Mouse (Mus musculus): ENCODE data around the gene Gm11213.

The Gm11213 gene

GRCm38 (mm10) chr4:63622378-63622835 is 17.3 kb upstream of the Gm11213 start, which contains the start of gene Tex48:
Gene Tex48 (minus strand): TSS chr4:63622428.
- Histone ChIP-seq H3K4me1 (replicated peaks; ENCODE audit: low read depth, low read length) (no peaks in the 10 kb centered on the region), H3K4me3 (replicated peaks; ENCODE audit: low read length) (no peak within 1 kb of the TSS), H3K9me3 (ENCODE audit: low read length) (no peaks in the 10 kb centered on the region), H3K36me3 (ENCODE audit: insufficient read depth, low read length) (no peaks in the 10 kb centered on the region), H3K27me3 (ENCODE audit: insufficient read depth, low read length) (no peaks in the 10 kb centered on the region)
- no peak for TF ChIP-seq POU5F1 (IDR thresholded peaks at IDR 0.05; ENCODE audit: borderline replicate concordance, low read length)
- TF ChIP-seq CTCF (conservative IDR thresholded peaks at IDR 0.05; ENCODE audit: low read length) = peak; percentile 45
- TF ChIP-seq NANOG (IDR thresholded peaks at IDR 0.05; ENCODE audit: borderline replicate concordance, low read length) = no peak

GRCm38 (mm10) chr4:63621861-63622260 is 16.8 kb upstream of the Gm11213 start:
- H3K4me1 ChIP-seq (replicated peaks; ENCODE audit: low read depth, low read length) = no peaks in the 10 kb centered on the region
- no peaks in the 10 kb centered on the region for H3K36me3 ChIP-seq (ENCODE audit: insufficient read depth, low read length)
- H3K4me3 ChIP-seq (replicated peaks; ENCODE audit: low read length) = no peak overlapping the region
- no peaks in the 10 kb centered on the region for H3K27me3 ChIP-seq (ENCODE audit: insufficient read depth, low read length)
- no peaks in the 10 kb centered on the region for H3K9me3 ChIP-seq (ENCODE audit: low read length)
- TF ChIP-seq CTCF (conservative IDR thresholded peaks at IDR 0.05; ENCODE audit: low read length) (no peak), POU5F1 (IDR thresholded peaks at IDR 0.05; ENCODE audit: borderline replicate concordance, low read length) (no peak), NANOG (IDR thresholded peaks at IDR 0.05; ENCODE audit: borderline replicate concordance, low read length) (no peak)

GRCm38 (mm10) chr4:63608391-63608790 is 3.3 kb upstream of the Gm11213 start:
- no peaks in the 10 kb centered on the region for H3K27me3 ChIP-seq (ENCODE audit: insufficient read depth, low read length)
- no peaks in the 10 kb centered on the region for H3K9me3 ChIP-seq (ENCODE audit: low read length)
- no peak overlapping the region for H3K4me3 ChIP-seq (replicated peaks; ENCODE audit: low read length)
- H3K36me3 ChIP-seq (ENCODE audit: insufficient read depth, low read length) = no peaks in the 10 kb centered on the region
- no peak for TF ChIP-seq CTCF (conservative IDR thresholded peaks at IDR 0.05; ENCODE audit: low read length)
- TF ChIP-seq POU5F1 (IDR thresholded peaks at IDR 0.05; ENCODE audit: borderline replicate concordance, low read length) = no peak
- TF ChIP-seq NANOG (IDR thresholded peaks at IDR 0.05; ENCODE audit: borderline replicate concordance, low read length) = no peak
- H3K4me1 ChIP-seq (replicated peaks; ENCODE audit: low read depth, low read length) = no peaks in the 10 kb centered on the region

GRCm38 (mm10) chr4:63605968-63606367 is 907 bp upstream of the Gm11213 start:
- Histone ChIP-seq H3K27me3 (ENCODE audit: insufficient read depth, low read length) (no peaks in the 10 kb centered on the region), H3K4me3 (replicated peaks; ENCODE audit: low read length) (no peak overlapping the region), H3K36me3 (ENCODE audit: insufficient read depth, low read length) (no peaks in the 10 kb centered on the region), H3K4me1 (replicated peaks; ENCODE audit: low read depth, low read length) (no peaks in the 10 kb centered on the region), H3K9me3 (ENCODE audit: low read length) (no peaks in the 10 kb centered on the region)
- no peak for TF ChIP-seq POU5F1 (IDR thresholded peaks at IDR 0.05; ENCODE audit: borderline replicate concordance, low read length)
- TF ChIP-seq CTCF (conservative IDR thresholded peaks at IDR 0.05; ENCODE audit: low read length) = no peak
- TF ChIP-seq NANOG (IDR thresholded peaks at IDR 0.05; ENCODE audit: borderline replicate concordance, low read length) = no peak

GRCm38 (mm10) chr4:63605545-63605944 is 484 bp upstream of the Gm11213 start:
- H3K4me3 ChIP-seq (replicated peaks; ENCODE audit: low read length) = no peak overlapping the region
- H3K27me3 ChIP-seq (ENCODE audit: insufficient read depth, low read length) = no peaks in the 10 kb centered on the region
- TF ChIP-seq POU5F1 (IDR thresholded peaks at IDR 0.05; ENCODE audit: borderline replicate concordance, low read length) (no peak), CTCF (conservative IDR thresholded peaks at IDR 0.05; ENCODE audit: low read length) (no peak), NANOG (IDR thresholded peaks at IDR 0.05; ENCODE audit: borderline replicate concordance, low read length) (no peak)
- H3K36me3 ChIP-seq (ENCODE audit: insufficient read depth, low read length) = no peaks in the 10 kb centered on the region
- H3K9me3 ChIP-seq (ENCODE audit: low read length) = no peaks in the 10 kb centered on the region
- H3K4me1 ChIP-seq (replicated peaks; ENCODE audit: low read depth, low read length) = no peaks in the 10 kb centered on the region

GRCm38 (mm10) chr4:63601263-63601662 is 3.8 kb downstream of the Gm11213 start:
- Histone ChIP-seq H3K4me1 (replicated peaks; ENCODE audit: low read depth, low read length) (no peaks in the 10 kb centered on the region), H3K27me3 (ENCODE audit: insufficient read depth, low read length) (no peaks in the 10 kb centered on the region; the same call in 1 of the 2 replicates), H3K4me3 (replicated peaks; ENCODE audit: low read length) (no peak overlapping the region), H3K36me3 (ENCODE audit: insufficient read depth, low read length) (no peaks in the 10 kb centered on the region), H3K9me3 (ENCODE audit: low read length) (no peaks in the 10 kb centered on the region)
- TF ChIP-seq POU5F1 (IDR thresholded peaks at IDR 0.05; ENCODE audit: borderline replicate concordance, low read length) (no peak), CTCF (conservative IDR thresholded peaks at IDR 0.05; ENCODE audit: low read length) (no peak), NANOG (IDR thresholded peaks at IDR 0.05; ENCODE audit: borderline replicate concordance, low read length) (no peak)

- Histone ChIP-seq H3K4me3 (replicated peaks; ENCODE audit: low read length) (no peak overlapping the region), H3K4me1 (replicated peaks; ENCODE audit: low read depth, low read length) (no peaks in the 10 kb centered on the region), H3K27me3 (ENCODE audit: insufficient read depth, low read length) (no peaks in the 10 kb centered on the region; the same call in 1 of the 2 replicates), H3K9me3 (ENCODE audit: low read length) (no peaks in the 10 kb centered on the region), H3K36me3 (ENCODE audit: insufficient read depth, low read length) (no peaks in the 10 kb centered on the region)
- no peak for TF ChIP-seq NANOG (IDR thresholded peaks at IDR 0.05; ENCODE audit: borderline replicate concordance, low read length)
- TF ChIP-seq CTCF (conservative IDR thresholded peaks at IDR 0.05; ENCODE audit: low read length) = no peak
- TF ChIP-seq POU5F1 (IDR thresholded peaks at IDR 0.05; ENCODE audit: borderline replicate concordance, low read length) = no peak
Observed at GRCm38 (mm10) chr4:63600786-63601185, 4.3 kb downstream of the Gm11213 start.

- Histone ChIP-seq H3K4me3 (replicated peaks; ENCODE audit: low read length) (no peak overlapping the region), H3K27me3 (ENCODE audit: insufficient read depth, low read length) (no peaks in the 10 kb centered on the region; the same call in 1 of the 2 replicates), H3K4me1 (replicated peaks; ENCODE audit: low read depth, low read length) (no peaks in the 10 kb centered on the region), H3K9me3 (ENCODE audit: low read length) (no peaks in the 10 kb centered on the region), H3K36me3 (ENCODE audit: insufficient read depth, low read length) (no peaks in the 10 kb centered on the region)
- no peak for TF ChIP-seq CTCF (conservative IDR thresholded peaks at IDR 0.05; ENCODE audit: low read length)
- TF ChIP-seq POU5F1 (IDR thresholded peaks at IDR 0.05; ENCODE audit: borderline replicate concordance, low read length) = no peak
- TF ChIP-seq NANOG (IDR thresholded peaks at IDR 0.05; ENCODE audit: borderline replicate concordance, low read length) = no peak
Observed at GRCm38 (mm10) chr4:63596010-63596409, 9.1 kb downstream of the Gm11213 start.

- Histone ChIP-seq H3K9me3 (ENCODE audit: low read length) (no peaks in the 10 kb centered on the region), H3K27me3 (ENCODE audit: insufficient read depth, low read length) (no peaks in the 10 kb centered on the region; the same call in 1 of the 2 replicates), H3K4me1 (replicated peaks; ENCODE audit: low read depth, low read length) (no peaks in the 10 kb centered on the region), H3K36me3 (ENCODE audit: insufficient read depth, low read length) (no peaks in the 10 kb centered on the region), H3K4me3 (replicated peaks; ENCODE audit: low read length) (no peak overlapping the region)
- no peak for TF ChIP-seq CTCF (conservative IDR thresholded peaks at IDR 0.05; ENCODE audit: low read length)
- no peak for TF ChIP-seq POU5F1 (IDR thresholded peaks at IDR 0.05; ENCODE audit: borderline replicate concordance, low read length)
- no peak for TF ChIP-seq NANOG (IDR thresholded peaks at IDR 0.05; ENCODE audit: borderline replicate concordance, low read length)
Observed at GRCm38 (mm10) chr4:63595259-63595658, 9.8 kb downstream of the Gm11213 start.

All from E14TG2a.4 (cell line).